Mouse (Mus musculus): Measurements from ENCODE around the gene Eogt. TPM values are rescaled to one million over a fixed set of nuclear protein-coding genes. Genes with fewer than 3 reads are reported as not detected.

Gene Eogt
- 7.3 and 12.7 TPM in 2 replicates for polyA plus RNA-seq (2012; rRNA removed)

DNA sequence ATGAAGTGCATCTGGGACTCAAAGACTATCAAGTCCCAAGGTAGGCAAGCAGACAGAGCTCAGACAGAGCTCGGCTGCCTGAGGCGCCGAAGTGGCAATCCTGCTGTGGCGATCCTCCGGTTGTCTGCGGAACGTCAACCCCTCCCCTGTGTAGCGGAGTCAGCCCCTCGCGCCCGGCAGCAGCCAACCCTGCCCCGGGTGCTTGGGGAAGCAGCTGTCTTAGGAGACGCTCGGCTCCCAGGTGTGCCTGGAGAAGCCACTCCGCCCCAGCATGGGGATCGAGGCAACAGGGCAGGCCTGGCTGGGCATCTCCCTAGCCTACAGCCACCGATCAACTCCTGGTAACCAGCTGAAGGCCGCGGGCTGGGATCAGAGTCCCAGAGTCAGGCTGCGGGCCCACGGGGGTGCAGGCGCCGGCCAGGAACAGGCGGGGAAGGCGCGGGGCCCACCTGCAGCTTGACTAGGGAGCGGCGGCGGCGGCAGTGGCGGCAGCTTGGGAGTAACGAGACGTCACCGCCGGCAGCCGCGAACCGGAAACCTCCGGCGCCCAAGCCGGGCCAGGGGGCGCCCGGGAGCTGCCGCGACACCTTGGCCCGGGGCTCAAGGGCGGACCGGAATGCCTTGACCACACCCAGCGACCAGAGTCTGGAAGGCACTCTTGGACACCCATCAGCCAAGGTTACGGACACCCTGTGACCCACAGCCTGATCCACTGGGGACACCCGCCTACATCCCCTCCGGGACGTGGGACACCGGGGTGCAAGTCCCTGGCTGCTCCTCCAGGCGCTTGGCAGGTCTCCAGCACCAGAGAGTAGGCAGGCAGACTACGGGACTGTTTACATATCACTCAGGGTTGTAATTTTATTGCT is at the start of gene Eogt:
TSS of gene Eogt (minus strand) at position 800 of the 869 bp plus-strand sequence.

DNA sequence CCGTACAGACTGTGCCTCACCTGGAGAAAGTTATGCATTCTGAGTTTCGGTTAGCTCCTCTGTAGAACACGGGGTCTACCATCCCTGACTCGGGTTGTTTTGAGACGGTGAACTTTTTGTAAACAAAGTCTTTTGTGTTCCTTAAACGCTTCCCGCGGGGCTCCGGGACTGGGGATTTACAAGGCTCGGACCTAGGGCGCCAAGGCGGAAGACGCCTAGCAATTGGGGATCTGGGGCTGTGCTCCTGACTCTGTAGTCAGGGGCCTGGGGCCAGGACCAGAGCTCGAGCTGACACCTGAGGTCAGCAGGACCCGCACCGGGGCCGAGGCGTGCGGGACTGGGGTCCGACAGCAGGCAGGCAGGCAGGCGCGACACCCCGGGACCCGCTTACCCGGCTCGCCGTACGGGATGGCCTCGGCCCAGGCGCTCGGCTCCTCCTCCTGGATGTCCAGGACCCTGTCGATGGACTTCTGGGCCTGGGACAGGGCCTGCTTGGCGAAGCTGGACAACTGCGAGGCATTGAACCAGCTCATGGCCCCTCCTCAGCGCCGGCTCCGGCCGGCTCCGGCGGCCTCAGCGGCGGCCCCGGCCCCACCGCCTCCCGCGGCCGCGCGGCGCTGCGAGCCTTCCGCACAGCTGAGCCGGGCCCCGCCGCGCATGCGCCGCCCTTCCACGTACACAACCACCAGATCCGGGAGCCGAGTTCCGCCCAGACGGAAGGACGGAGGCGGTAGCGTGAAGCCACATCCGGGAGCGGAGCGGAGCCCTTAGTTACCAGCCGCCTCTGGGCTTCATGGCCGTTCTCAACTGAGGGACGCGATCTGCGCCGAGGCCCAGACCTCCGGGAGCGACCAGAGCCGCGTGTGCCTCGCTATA is 29.7 kb upstream of the Eogt start, which contains the start of gene Tmf1:
TSS of gene Tmf1 (minus strand) at position 632 of the 876 bp plus-strand sequence.

DNA sequence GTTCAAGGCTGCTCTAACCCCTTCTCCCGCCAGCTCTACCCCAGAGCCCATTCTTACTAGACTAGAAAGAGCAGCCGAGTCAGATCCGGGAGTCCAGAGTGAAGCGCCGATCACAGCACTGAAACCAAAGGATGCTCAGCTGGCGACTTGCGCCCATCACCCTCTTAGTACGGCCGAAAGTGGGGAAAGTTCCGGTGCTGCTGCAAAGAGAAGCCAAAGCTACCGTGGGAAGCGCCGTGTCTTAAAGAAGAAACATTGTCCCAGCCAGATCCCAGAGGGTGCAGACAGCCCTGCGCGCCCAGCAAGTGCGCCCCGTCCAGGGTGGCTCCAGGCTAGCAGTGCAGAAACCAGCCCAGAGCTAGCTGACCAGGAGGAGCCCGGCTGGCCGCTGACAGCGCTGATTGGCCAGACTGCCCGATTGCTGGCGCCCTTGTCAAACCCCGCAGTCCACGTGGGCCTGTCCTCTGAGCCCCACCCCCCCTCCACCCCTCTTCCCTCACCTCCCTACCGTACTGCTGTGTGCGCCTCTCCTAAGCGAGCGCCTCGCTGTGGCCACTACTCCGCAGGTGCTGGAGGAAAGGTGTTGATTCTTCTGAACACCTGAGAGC is 88.8 kb downstream of the Eogt start, which contains the start of gene Fam19a4:
TSS of gene Fam19a4 (minus strand) at position 340 of the 608 bp plus-strand sequence.

Other genes starting within 250 kb of the Eogt start
- 1.1 and 1.5 TPM in 2 replicates for gene Fam19a4, start 88.8 kb downstream of the Eogt start, polyA plus RNA-seq (2012; rRNA removed)
- 9.2 and 9.7 TPM in 2 replicates for gene Tmf1, start 29.9 kb upstream of the Eogt start, polyA plus RNA-seq (2012; rRNA removed)
- gene Uba3, start 56.5 kb upstream of the Eogt start, polyA plus RNA-seq (2012; rRNA removed): 84.6 and 102 TPM in 2 replicates
- 45.5 and 61.6 TPM in 2 replicates for gene Arl6ip5, start 61.5 kb upstream of the Eogt start, polyA plus RNA-seq (2012; rRNA removed)
- 0.53 and 2.4 TPM in 2 replicates for gene Lmod3, start 103.6 kb upstream of the Eogt start, polyA plus RNA-seq (2012; rRNA removed)

Data from central nervous system, embryonic 11.5 days (tissue).